Mouse (Mus musculus) urinary bladder, adult 18-20 months (tissue): ENCODE data around the gene Cyth1.

Experiments
- DNase-seq, 2 experiments: peaks; one replicate each; pipeline ENCODE4 v3.0.0; 2022; ENCODE audit warnings: low spot score in 2 of 2, mixed read lengths in 2 of 2

The Cyth1 gene

DNA sequence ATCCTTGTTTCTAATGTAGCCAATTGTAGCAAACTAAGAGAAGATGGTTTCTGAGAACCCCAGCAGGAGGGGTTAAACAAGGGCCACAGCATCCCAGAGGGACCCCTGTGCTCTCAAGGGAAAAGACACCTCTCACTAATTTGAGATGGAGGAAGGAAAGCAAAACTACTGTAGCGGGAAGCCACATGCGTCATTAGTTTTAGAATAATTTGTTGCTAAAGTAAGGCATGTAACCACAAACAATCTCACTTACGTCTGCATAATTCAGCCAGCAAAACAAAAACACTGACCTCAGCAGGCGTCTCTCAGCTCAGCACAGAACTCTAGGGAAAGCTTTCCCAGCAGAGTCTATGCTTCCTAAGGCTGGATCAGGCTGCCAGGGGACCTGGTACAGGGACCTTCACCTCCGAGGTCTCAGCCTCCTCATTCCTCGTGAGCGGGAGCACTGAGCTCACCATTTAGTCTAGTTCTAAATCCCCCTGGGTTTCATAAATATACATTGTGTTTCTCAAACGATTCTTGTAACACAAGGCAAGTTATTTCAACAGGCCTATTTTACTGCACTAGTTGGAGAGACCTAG lies 91.8 kb downstream of the Cyth1 start:
- no peak for DNase-seq

DNA sequence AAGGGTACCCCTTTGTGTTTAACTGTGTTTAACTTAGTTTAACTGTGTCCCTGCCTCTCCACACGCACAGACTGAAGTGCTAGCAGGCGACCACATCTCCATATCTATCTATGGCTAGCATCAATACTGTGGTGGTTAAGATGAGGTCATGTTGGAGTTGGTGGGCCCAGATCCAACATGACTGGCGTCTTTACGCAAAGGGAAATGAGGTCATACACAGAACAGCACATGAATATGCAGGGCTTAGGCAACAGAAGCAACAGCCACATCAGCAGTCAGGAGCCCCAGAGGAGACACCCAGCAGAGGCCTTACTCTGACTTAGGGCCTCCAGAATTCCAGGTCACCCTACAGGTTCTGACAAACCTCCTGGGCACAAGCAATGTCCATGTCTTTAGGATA lies 95.4 kb downstream of the Cyth1 start:
- no peak for DNase-seq

DNA sequence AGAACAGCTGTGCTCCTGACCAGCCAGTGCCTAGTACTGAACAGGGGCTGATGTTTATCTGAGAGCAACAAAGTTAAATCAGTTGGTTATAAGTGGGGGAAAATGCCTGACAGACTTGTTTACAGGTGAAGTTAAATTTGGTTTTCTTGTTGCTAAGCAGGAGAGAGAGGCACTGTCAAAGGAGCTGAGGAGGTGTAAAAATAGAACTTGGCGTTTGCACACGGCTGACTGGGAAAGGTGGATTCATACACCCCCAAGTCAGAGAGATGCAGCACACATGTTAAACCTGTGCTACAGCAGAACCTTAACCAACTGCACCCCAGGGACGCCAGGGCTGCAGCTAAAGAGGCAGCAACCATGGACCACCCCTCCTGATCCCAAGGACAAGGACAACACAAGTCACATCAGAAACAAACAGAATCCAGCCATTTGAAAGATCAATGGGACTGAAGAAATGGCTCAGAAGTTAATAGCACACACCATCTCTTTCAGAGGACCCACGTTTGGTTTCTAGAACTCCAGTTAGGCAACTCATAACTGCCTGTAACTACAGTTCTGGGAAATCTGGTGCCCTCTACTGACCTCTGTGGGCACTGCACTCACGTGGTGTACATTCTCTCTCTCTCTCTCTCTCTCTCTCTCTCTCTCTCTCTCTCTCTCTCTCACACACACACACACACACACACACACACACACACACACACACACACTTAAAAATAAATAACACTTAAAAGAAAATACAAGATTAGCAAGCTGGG lies 96.8 kb downstream of the Cyth1 start:
- no peak for DNase-seq

DNA sequence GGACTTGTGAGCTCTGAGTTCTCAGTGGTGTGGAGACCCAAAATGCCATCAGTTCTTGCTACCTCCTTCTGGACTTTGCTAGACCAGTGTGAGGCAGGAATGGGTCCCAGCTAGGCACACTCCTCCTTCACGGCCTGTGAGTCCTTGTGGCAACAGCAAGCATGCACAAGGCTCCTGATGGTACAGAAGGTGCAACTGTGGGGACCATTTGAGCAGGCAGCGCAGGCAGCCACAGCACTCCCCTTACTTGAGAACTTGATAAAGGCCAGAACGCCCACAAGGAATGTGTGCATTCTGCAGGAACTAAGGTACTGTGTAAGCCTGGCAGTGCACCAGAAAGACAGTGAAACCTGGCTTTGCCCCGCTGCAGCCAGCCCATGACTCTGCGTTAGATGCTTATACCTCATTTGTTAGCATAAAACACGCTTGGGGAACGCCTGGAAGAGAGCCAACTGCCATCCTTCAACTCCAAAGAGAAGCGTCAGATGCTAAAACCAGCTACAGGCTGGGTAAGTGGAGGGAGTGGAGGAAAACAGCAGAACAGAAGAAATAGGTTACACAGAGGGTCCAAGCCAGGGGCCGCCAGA lies 98.2 kb downstream of the Cyth1 start:
- DNase-seq, result no peak

DNA sequence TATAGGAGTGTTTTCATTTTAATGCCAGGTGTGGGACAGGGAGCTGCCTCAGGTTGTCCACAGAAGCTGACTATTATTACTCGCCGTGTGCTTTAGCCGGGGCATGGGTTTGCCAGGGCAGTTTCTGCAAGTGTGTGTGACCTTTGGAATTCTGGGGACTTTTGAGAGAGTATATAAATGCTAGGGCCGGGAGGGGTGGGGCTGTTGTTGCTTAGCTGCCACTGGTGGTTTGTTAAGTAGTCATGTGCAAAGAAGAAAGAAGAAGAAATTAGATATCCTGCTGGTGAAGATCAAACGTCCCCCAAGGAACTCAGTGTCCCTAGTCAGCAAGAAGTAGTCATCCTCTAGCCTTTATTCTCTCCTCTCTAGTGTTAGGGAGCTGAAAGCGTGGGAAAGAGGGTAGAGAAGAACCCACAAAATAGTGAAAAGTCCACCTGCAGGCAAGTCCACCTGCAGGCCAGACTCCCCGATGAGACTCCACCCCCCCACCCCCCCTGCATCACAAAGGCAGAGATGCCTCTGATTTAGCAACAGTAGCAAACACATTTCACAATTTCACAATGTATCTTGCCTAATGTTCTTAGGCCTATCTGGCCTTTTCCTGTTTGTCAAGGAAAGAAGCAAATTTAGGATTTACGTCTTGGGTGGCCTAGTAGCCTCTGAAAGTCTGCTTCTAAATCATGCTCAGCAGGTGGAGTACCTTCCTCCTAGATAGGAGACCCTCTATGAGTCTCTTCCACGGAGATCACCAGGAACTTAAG lies 100.3 kb downstream of the Cyth1 start:
- DNase-seq, result no peak

DNA sequence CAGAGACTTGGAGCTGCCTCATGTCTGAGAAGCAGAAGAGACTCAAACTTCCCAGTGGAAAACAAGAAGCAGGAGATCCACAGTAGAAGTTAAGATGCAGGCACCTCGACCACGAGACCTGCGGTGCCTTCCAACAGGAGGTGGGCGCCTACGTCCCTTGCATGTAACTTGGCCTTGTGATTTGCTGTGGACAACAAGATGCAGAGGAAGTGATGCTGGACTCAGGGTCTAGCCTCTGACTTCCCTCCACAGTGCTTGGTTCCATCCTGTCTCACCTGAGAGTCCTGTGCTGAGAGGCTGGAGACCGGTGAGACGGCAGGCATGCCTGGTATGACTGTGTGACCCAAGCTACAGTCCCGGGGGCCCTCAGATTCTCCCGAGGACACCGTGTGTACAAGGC lies 101.9 kb downstream of the Cyth1 start:
- DNase-seq, result no peak

DNA sequence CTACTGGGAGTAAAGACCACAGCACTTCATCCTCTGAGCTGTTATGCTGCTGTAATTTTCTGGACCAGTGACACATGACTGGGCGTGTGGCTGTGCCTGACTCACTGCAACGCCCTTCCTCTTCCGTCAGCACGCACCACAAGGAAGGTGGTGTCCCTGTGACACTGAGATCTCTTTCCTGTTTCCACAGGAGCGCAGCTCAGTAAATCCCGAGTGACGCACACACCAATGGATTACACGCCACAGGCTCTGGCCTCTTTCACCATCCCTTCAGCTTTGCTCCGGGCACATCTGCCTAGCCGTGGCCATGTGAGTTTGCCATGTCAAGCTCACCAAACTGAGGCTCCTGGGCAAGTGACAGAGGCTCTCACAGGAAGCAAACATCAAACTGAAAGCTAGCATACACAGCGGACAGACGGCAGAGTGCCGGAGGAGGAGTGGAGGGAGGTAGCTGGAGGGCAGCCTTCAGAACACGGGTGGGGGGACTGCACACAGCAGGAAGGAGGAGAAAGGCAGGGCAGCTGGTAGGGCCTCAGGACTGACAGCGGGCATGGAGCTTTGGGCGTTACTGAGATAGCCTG lies 102.5 kb downstream of the Cyth1 start:
- peak; percentile 39 to 70 for DNase-seq

DNA sequence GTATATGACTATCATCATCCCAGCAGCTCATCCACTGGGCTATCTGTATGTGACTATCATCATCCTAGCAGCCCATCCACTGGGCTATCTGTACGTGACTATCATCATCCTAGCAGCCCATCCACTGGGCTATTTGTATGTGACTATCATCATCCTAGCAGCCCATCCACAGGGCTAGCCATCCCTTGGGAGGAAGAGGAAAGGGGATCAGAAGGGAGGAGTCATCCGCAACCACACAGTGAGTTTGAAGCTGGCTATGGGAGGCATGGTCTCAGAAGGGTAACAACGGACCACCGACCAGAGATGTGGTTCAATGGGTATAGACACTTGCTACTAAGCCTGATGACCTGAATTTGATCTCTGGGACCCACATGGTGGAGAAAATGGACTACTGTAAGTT lies 103.3 kb downstream of the Cyth1 start:
- DNase-seq, result no peak

DNA sequence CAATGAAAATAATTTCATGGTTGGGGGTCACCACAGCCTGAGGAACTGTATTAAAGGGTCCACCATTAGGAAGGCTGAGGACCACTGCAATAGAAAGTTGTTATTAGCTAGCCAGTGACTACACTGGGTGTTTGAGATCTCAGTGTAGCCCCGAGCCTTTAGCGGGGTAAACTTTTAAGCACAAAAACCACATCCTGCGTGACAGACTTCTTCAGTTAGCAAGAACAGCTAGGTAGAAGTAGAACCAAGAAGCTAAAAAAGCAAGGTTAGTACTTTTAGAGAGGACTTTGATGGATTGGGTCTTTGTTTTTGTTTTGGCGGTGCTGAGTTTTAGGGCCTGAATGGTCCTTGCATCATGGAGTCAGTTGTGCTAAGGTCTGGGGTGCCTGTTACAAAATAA lies 104.7 kb downstream of the Cyth1 start:
- no peak for DNase-seq

DNA sequence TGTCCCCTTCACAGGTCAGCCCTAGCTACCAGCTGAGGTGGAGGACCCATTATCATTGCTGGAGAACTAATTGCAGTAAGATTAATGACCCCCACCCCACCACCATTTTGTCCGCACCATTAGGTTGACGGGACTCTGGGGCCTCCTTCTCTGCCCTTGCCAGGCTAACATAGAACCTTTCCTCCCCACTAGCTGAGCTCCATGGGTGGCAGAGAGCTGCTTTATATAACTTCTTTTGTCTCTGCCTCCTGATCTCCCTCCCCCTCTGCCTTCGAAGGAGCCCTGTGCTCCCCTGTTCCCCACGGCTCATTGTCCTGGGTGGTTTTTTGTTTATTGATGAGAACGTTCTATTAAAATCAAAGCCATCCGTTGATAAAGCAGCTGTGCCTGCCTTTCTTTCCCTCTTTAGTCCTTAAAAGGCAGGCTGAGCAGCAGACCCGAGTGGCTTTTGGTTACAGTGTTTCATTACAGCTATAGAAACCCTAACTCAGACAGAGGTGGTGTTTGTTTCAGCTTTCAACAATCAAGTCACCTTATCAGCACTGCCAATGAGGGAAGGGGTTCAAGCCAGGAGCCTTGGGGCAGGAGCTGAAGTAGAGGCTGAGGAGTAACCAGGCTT lies 105.7 kb downstream of the Cyth1 start:
- no peak for DNase-seq

DNA sequence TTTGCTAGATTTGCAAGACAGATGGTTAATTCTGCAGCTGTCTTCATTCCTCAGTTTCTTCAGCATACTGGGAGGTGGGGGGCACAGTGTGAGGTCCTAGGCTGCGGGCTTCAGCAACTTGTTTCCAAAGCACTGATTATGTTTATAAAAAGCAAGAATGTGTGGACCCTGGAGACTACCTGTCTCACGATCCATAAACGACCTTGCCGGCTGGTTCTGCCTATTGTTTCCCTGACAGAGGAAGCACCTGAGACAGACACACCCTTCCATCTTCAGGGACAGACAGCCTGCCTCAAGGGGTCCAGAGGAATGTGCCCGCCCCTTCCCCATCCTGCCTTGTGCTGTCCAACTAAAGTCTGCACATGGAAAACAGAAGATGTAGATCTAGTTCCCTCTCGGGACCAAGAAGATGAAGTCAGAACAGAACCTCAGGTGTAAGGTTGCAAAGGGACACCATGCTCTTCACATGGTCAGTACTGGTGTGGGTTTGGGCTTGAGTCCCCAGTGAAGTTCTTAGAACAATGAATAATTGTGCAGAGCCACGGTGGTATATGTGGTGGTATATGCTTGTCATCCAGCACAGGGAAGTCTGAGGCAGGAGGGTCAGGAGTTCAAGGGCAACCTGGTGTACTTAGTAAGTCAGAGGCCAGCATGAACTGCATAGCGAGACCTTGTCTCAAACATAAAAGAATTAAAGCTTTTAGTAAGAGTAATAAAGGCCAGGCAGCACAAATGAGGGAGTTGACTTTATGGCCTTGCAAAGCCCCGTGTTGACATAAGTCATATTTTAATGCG lies 107.4 kb downstream of the Cyth1 start:
- no peak for DNase-seq

DNA sequence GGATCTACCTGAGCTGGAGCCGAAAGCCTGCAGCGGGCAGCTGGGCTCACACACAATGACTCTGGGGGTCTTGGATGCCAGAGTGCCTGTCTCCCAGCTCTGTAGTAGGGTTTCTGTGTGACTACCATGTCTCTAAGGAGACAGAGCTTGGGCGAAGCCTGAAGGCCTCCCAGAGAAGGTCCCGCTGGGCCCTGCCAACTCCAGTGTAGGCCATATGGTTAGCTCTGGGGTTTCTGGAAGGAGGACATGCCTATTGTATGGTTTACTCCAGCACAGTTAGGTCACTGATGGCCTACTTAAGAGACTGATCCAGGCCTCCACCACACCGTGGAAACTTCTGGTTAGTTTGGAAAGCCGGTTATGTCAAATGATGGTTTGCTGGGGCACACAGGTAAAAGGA lies 110.0 kb downstream of the Cyth1 start:
- no peak for DNase-seq

DNA sequence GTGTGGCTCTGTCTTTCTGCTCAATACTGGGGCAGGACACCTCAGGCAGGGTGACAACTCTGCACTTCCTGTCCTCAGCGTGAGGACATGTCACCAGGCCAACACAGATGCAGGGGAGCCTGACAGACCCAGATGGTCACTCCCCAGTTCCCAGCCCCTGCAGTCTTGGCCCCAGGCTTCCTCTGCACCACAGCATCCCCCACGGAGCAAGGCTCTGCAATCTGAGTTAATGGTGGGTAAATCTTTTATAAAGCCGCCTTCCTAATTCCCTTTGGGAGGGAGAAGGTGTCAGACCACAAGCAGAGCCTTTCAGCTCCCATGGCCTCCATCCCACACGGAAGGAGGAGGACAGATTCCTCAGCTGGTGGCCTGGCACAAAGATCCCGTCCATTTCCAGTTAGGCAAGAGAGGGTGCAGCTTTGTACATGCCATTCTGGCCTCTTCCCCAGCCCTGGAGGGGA lies 112.2 kb downstream of the Cyth1 start:
- DNase-seq, result no peak

DNA sequence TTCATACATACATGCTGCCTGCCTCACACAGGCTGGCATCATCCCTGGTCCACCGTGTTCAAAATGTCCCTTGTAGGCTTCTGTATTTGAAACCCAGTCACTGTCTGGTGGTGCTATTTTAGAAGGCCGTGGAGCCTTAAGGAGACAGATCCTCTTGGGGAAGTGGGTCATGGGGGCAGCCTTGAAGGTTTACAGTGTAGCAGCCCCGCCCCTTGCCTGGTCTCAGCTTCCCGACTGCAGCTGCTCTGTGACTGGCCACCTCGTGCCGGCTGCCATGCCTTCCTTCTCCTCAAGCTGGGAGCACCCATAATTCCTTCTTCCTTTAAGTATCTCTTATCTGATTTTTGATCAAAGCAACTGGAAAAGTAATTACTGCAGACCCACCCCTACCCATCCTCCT lies 113.1 kb downstream of the Cyth1 start:
- DNase-seq, result no peak

DNA sequence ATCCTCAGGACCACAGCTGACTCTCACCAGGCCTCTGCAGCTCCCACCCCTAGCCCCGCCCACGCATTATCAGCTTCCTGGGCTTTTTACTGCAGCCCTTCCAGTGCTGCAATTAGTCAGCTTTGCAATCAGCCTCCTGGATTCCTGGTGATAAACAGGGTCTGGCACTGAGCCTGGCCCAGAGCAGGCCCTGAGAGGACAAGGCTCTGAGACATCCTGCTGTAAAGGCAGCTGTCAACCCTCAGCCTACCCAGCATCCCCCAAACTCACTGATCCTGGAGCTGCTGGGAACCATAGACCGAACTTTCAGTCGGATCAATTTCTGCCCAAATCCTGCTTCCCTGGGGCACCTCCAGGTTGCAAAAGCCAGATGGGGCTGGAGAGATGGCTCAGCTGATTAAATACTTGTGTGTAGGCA lies 114.6 kb downstream of the Cyth1 start:
- DNase-seq, result no peak

DNA sequence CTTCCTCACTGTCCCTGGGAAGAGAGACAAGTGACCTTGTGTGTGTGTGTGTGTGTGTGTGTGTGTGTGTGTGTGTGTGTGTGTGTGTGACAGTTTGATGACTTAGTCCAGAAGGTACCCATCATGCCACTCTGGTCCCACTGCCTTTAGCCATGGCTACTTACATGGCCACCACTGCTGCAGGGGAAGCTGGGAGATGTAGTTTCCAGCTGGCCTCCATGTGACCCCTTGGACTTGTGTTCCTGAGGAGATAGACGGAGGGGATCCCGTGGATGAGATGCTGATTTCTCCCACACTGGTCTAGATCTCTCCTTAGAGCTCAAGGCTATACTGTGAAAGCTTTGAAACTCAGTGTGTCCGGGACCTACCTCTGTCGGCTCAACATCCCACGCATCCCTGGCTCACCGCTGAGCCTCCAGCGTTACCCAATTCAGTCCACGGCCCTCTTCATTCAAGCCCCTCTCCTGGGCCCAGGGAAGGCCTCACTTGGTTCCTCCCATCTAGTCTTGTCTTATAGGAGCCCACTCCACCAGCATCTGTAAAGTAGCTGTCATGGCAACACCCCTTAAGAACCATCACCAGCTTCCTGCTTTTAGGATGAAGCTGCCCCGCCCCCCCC lies 115.2 kb downstream of the Cyth1 start:
- DNase-seq, result no peak

DNA sequence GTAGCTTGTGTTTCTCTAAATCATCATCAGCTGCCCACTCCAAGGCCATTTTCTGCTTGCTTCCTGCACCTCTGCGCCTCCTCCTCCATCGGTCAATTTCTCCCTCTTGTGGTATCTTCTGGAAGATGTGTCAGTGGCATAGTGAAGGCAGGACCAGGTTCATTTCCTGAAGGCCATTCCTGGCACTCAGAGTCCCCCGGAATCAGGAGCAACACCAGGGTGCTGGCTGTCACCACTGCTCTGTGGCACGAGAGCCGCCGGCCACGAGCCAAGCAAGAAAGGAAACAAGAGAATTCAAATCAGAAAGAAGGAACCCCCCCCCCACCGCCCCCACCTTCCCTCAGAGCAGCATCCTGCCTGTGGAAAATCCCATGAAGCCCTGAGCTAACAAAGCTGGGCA lies 116.3 kb downstream of the Cyth1 start:
- no peak for DNase-seq

DNA sequence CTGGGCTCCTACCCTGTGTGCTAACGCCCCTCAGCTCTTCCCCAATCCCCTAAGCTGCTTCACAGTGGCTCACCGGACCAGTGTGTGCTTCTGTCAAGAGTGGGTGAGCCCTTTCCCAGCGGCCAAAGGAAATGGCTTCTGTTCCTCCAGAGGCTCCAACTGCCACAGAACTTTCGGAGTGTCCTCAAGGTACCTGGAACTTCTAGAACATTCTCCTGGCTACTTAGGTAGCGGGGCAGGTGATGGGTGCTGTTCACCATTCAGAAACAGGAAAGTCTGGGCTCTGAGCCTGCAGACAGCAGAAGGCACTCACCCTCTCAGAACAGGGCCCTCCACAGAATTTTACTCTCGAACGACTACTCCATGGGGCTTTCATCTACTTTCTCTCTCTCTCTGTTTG lies 117.9 kb downstream of the Cyth1 start, which contains the start of gene Dnah17:
Gene Dnah17, minus strand, starts transcription at position 101 of the 400 bp plus-strand sequence.
- DNase-seq, result no peak

DNA sequence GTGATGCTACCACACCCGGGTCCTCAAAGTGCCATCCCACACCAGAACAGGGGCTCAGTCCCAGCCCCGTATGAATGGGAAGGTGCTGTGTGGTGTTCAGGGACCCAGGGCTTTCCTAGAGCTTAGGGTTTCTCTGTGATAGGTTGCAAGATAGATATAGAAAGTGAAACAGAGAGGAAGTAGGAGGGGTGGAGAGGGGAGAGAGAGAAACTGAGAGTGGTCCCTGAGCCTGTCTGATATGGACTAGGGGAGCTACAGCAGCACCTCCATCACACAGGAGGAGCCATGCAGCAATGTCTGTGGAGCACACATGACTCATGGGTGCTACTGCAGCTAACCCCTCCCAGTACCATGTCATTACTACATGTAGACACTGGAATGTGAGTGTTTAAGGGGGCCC lies 118.6 kb downstream of the Cyth1 start:
- DNase-seq, result no peak

DNA sequence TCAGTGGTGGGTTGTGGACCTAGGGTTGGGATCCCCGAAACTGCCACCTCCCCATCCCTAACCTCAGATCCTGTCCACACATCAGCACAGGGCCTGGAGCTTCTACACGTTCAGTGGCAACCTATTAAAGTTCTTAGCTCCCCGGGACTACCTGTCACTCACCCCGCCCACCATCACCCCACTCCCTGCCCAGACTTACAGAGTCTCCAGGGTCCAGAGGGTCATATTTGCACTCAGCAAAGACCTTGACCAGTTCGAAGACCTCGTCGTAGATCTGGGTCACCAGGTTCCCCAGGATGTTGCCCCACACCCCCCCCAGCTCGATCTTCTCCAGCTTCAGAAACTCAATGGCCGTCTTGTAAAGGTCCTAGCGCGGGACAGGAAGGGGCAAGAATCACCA lies 126.8 kb downstream of the Cyth1 start:
- no peak for DNase-seq
